ENCODE assay signal across 7 mouse cellular contexts in the genomic region with DNA sequence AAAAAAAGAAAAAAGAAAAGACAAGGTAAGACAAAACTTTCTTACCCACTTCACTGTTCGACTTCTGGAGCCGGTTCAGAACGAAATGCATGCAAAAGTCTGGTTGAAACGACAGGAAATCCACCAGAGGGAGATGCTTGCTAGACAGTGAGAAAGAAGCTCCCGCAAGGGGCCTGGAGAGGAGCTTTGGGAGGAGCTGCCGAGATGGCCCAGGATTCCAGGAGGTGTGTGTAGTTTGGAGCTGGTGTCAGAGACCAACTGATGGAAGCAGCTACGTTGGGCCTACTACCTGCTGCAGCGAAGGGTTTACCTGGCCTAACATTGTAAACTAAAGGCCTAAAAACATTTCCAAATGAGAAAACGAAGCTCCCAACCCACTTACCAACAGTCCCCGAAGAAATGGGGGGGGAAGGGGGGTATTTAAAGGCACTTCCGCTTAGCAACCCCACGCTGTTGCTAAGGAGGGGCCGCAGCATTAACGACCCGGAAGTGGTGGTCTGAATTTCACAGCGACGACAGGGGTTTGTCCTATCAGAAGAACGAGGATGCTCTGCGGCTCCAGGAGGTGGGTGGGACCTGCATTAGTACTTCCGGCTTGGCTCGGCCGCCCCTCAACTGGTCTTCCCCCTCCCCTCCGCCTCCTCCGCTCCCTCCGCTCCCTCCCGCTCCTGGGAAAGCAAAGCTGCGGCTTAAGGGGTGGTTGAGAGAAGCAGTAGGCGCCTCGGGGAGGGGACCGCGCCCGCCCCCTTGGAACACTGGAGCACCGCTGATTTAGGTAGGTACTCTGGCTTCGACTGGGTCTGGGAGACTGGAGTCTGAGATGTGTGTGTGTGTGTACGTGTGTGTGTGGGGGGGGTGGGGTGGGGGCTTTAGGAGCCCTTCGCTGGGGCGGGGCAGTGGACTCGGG. TPM values are rescaled to one million over a fixed set of nuclear protein-coding genes. Genes with fewer than 3 reads are reported as not detected.
DNase-seq lines count a peak whose midpoint lies in the region; ATAC-seq lines count a peak whose summit lies in the region.

TSS of gene Trip4 (minus strand) at position 401 of the 907 bp plus-strand sequence.
TSS of gene Csnk1g1 (plus strand) at position 531 of the 907 bp plus-strand sequence.

- no peaks in the 10 kb centered on the region for H3K27me3 ChIP-seq in embryonic facial prominence, embryonic 11.5 days (ENCODE audit: control insufficient read depth, insufficient read depth, low read length)
- H3K27me3 ChIP-seq in limb, embryonic 10.5 days (ENCODE audit: low read depth, poor library complexity, severe bottlenecking): no peaks in the 10 kb centered on the region
- no peaks in the 10 kb centered on the region for H3K27me3 ChIP-seq in midbrain, embryonic 13.5 days

- H3K4me3 ChIP-seq in embryonic facial prominence, embryonic 11.5 days (ENCODE audit: low read depth, low read length): peak within 1 kb of the TSS; percentile 73
- H3K4me3 ChIP-seq in limb, embryonic 10.5 days: peak within 1 kb of the TSS; percentile 93
- peak within 1 kb of the TSS; percentile 83 for H3K4me3 ChIP-seq in midbrain, embryonic 13.5 days (replicated peaks)

- H3K27ac ChIP-seq in embryonic facial prominence, embryonic 11.5 days (replicated peaks; ENCODE audit: low read depth, low read length): peak within 1 kb of the TSS; percentile 52
- peak within 1 kb of the TSS; percentile 93 for H3K27ac ChIP-seq in limb, embryonic 10.5 days
- peak within 1 kb of the TSS; percentile 89 for H3K27ac ChIP-seq in midbrain, embryonic 13.5 days

- no peaks in the 10 kb centered on the region for H3K9me3 ChIP-seq in embryonic facial prominence, embryonic 11.5 days (replicated peaks; ENCODE audit: control insufficient read depth, low read length)
- H3K9me3 ChIP-seq in limb, embryonic 10.5 days (replicated peaks): no peaks in the 10 kb centered on the region
- no peaks in the 10 kb centered on the region for H3K9me3 ChIP-seq in midbrain, embryonic 13.5 days

- peak; percentile 98 for ATAC-seq in embryonic facial prominence, embryonic 11.5 days (replicated peaks; ENCODE audit: insufficient number of reproducible peaks, low FRiP score, low TSS enrichment, low read depth)
- peak; percentile 98 for ATAC-seq in granulocyte monocyte progenitor cell, adult 5-6 weeks (replicated peaks; ENCODE audit: poor library complexity, severe bottlenecking)
- ATAC-seq in midbrain, embryonic 13.5 days: peak; percentile 100

- no peaks in the 10 kb centered on the region for H3K36me3 ChIP-seq in embryonic facial prominence, embryonic 11.5 days (replicated peaks; ENCODE audit: control insufficient read depth, insufficient read depth, low read depth, low read length)
- H3K36me3 ChIP-seq in limb, embryonic 10.5 days: peaks cover 30% of the 10 kb centered on the region
- no peaks in the 10 kb centered on the region for H3K36me3 ChIP-seq in midbrain, embryonic 13.5 days

- no peaks in the 10 kb centered on the region for H3K4me1 ChIP-seq in embryonic facial prominence, embryonic 11.5 days (ENCODE audit: control insufficient read depth, insufficient read depth, low read length)
- H3K4me1 ChIP-seq in limb, embryonic 10.5 days: peaks cover 7% of the 10 kb centered on the region
- peaks cover 19% of the 10 kb centered on the region for H3K4me1 ChIP-seq in midbrain, embryonic 13.5 days (replicated peaks)

- DNase-seq in adrenal gland, postnatal 14 days: peak; percentile 97
- DNase-seq in embryonic facial prominence, embryonic 11.5 days (ENCODE audit: low spot score): peak; percentile 97
- peak; percentile 98 for DNase-seq in kidney, adult 11 months
- DNase-seq in limb, embryonic 10.5 days (ENCODE audit: low spot score): peak; percentile 92
- peak; percentile 74 for DNase-seq in spleen, adult 12 weeks (ENCODE audit: low spot score)

- peak within 1 kb of the TSS; percentile 79 for H3K4me2 ChIP-seq in embryonic facial prominence, embryonic 11.5 days (ENCODE audit: low read depth, low read length)
- peak within 1 kb of the TSS; percentile 88 for H3K4me2 ChIP-seq in midbrain, embryonic 13.5 days (replicated peaks)

- WGBS in embryonic facial prominence, embryonic 11.5 days: 1% methylated on average over 36 of the region's 38 CpGs
- WGBS in limb, embryonic 10.5 days: under 1% methylated on average over 38 of the region's 38 CpGs
- under 1% methylated on average over 36 of the region's 38 CpGs for WGBS in midbrain, embryonic 13.5 days

- H3K9ac ChIP-seq in embryonic facial prominence, embryonic 11.5 days (replicated peaks; ENCODE audit: low read length): peak within 1 kb of the TSS; percentile 78
- H3K9ac ChIP-seq in midbrain, embryonic 13.5 days (replicated peaks): peak within 1 kb of the TSS; percentile 87

RNA-seq across cellular contexts. Expression of gene Trip4, which starts in this region (rescaled TPM):
- 28.1 and 32.7 TPM in 2 replicates for total RNA-seq in adrenal gland, postnatal 14 days (2021)
- 37.9 and 45.5 TPM in 2 replicates for polyA plus RNA-seq in embryonic facial prominence, embryonic 11.5 days (2014; fragmentation: Nextera tagmentation; extraction: Ambion mirVana)
- 13.8 and 16.7 TPM in 2 replicates for total RNA-seq in granulocyte monocyte progenitor cell, adult 5-6 weeks (2014; fragmentation: Nextera tagmentation)
- total RNA-seq in granulocyte monocyte progenitor cell, adult 5-6 weeks (2017): 18.4 and 27.0 TPM in 2 replicates
- polyA plus RNA-seq in limb, embryonic 10.5 days (2016; fragmentation: Nextera tagmentation; extraction: Ambion mirVana): 29.8 and 32.5 TPM in 2 replicates
- polyA plus RNA-seq in midbrain, embryonic 13.5 days (2015; fragmentation: Nextera tagmentation; extraction: Ambion mirVana): 31.3 and 32.2 TPM in 2 replicates

RNA-seq across cellular contexts. Expression of gene Csnk1g1, which starts in this region (rescaled TPM):
- 18.8 and 24.2 TPM in 2 replicates for total RNA-seq in adrenal gland, postnatal 14 days (2021)
- polyA plus RNA-seq in embryonic facial prominence, embryonic 11.5 days (2014; fragmentation: Nextera tagmentation; extraction: Ambion mirVana): 17.3 and 17.9 TPM in 2 replicates
- total RNA-seq in granulocyte monocyte progenitor cell, adult 5-6 weeks (2014; fragmentation: Nextera tagmentation): 16.9 and 19.5 TPM in 2 replicates
- 11.8 and 16.5 TPM in 2 replicates for total RNA-seq in granulocyte monocyte progenitor cell, adult 5-6 weeks (2017)
- polyA plus RNA-seq in limb, embryonic 10.5 days (2016; fragmentation: Nextera tagmentation; extraction: Ambion mirVana): 11.8 and 15.4 TPM in 2 replicates
- polyA plus RNA-seq in midbrain, embryonic 13.5 days (2015; fragmentation: Nextera tagmentation; extraction: Ambion mirVana): 24.5 and 25.4 TPM in 2 replicates

Comparison
In these comparisons a context has a peak if more than half of its experiments do, and no peak if none do; other contexts are left out.
1. Peak in every context shown above with its lines: DNase-seq, ATAC-seq, H3K4me3 ChIP-seq and H3K27ac ChIP-seq.